Mouse (Mus musculus): ENCODE data around the gene Gbp3. TPM values are rescaled to one million over a fixed set of nuclear protein-coding genes. Genes with fewer than 3 reads are reported as not detected.
"Not testable (repeated sequence)": the region's sequence is repeated elsewhere in the genome, so short reads cannot be mapped to it uniquely, and the experiment has no call there.

Gene Gbp3
- 47.9 and 55.3 TPM in 2 replicates for total RNA-seq (2017)

DNA sequence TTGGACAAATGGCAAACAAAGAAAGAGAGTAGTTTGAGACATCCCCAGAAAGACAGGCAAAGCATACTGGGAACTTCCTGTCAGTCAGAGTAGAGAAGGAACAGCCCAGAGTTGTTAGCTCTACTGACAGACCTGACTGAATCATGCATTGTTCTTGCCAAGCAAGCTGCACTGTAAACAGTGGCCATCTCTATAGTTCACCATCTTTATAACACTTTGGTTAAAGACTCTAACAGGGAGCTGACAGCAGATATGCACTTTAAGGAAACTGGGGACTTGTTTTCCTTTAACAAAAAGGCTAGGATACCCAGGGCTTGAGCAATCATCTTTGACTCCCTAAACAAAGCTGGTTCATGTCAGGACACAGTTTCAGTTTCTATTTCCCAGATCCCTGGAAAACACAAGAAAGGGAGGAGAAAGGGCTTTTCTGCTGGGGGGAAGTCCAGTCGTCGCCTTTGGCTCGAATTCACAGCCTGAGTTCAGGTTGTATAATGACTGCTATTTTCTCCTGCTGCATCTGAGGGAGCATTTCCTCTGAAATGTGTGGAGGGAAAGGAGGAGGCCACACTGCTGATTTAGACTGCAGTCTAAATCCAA is at the start of gene Gbp3:
Gene Gbp3 (plus strand): TSS at position 395 of the 597 bp plus-strand sequence.
- 0 out of 4 replicates have a peak, but pooled peaks of 1 of the 2 experiments have one; percentile 24 for ATAC-seq (replicated peaks in 1 of 2; ENCODE audit: insufficient read depth in 1 of 2, low FRiP score in 2 of 2, low TSS enrichment in 1 of 2, low read depth in 1 of 2, poor library complexity in 2 of 2, severe bottlenecking in 2 of 2)

GRCm38 (mm10) chr3:142528116-142528515 is 31.7 kb upstream of the Gbp3 start:
- no peak for ATAC-seq (replicated peaks in 1 of 2; ENCODE audit: insufficient read depth in 1 of 2, low FRiP score in 2 of 2, low TSS enrichment in 1 of 2, low read depth in 1 of 2, poor library complexity in 2 of 2, severe bottlenecking in 2 of 2)

DNA sequence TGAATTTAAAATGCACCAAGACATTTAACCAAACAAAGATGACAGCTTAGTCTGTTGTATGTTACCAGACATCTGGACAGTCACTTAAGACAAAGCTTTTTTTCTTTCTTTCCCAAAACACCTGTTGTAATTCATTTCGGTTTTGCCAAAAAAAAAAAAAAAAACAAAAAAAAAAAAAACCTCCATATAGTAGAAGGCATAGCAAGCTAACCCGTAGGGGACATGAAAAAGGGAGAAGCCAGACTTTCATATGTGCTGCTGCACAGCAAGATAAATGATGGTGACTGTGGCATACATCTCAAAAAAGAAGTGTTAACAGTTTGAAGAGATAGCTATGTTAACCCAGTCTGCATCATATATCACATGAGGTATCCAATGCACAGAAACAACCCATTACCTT is 30.2 kb upstream of the Gbp3 start:
- ATAC-seq (replicated peaks in 1 of 2; ENCODE audit: insufficient read depth in 1 of 2, low FRiP score in 2 of 2, low TSS enrichment in 1 of 2, low read depth in 1 of 2, poor library complexity in 2 of 2, severe bottlenecking in 2 of 2), result peak in 1 of 2 experiments; percentile 27; a peak in 1 of 4 replicates

- ATAC-seq (replicated peaks in 1 of 2; ENCODE audit: insufficient read depth in 1 of 2, low FRiP score in 2 of 2, low TSS enrichment in 1 of 2, low read depth in 1 of 2, poor library complexity in 2 of 2, severe bottlenecking in 2 of 2), result peak; percentile 93 to 95
Measured at GRCm38 (mm10) chr3:142530087-142530953, 29.5 kb upstream of the Gbp3 start, which contains the start of gene Gbp7. Gene Gbp7, plus strand, starts transcription at chr3:142530342.

DNA sequence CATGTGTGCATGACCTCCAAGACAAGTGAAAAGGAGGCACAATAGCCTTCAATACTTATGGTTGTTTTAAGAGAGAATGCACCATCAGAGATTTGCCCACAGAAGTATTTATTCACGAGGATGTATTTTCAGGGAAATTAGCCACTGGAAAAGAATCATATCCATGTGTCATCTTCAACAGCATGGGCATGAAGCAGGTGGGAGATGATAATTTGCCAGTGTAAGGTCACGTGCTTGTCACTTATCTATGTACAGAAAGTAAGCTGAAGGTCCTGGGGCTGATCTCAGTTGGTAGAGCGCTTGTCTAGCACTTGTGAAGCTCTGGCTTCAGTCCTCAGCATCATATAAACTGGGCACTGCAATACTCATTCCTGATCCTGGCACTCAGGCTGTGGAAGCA is 28.2 kb upstream of the Gbp3 start:
- ATAC-seq (replicated peaks in 1 of 2; ENCODE audit: insufficient read depth in 1 of 2, low FRiP score in 2 of 2, low TSS enrichment in 1 of 2, low read depth in 1 of 2, poor library complexity in 2 of 2, severe bottlenecking in 2 of 2), result no peak

- no peak for ATAC-seq (replicated peaks in 1 of 2; ENCODE audit: insufficient read depth in 1 of 2, low FRiP score in 2 of 2, low TSS enrichment in 1 of 2, low read depth in 1 of 2, poor library complexity in 2 of 2, severe bottlenecking in 2 of 2)
Measured at GRCm38 (mm10) chr3:142533185-142533584, 26.6 kb upstream of the Gbp3 start.

GRCm38 (mm10) chr3:142535667-142536066 is 24.2 kb upstream of the Gbp3 start:
- no peak for ATAC-seq (replicated peaks in 1 of 2; ENCODE audit: insufficient read depth in 1 of 2, low FRiP score in 2 of 2, low TSS enrichment in 1 of 2, low read depth in 1 of 2, poor library complexity in 2 of 2, severe bottlenecking in 2 of 2)

DNA sequence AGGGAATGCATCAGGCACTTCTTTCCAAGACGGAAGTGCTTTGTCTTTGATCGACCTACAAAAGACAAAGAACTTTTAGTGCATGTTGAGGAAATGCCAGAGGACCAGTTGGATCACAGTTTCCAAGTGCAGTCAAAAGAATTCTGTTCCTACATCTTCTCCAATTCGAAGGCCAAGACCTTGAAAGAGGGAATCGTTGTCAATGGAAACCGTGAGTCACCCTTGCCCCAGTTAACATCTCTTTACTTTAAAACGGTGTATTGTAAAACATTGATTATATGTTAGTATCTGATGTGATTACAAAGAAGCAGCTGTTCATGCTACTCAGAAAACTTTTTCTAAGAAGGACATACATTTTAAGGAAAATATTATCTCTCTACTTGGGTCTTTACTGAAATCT is 18.4 kb upstream of the Gbp3 start:
- no peak for ATAC-seq (replicated peaks in 1 of 2; ENCODE audit: insufficient read depth in 1 of 2, low FRiP score in 2 of 2, low TSS enrichment in 1 of 2, low read depth in 1 of 2, poor library complexity in 2 of 2, severe bottlenecking in 2 of 2)

GRCm38 (mm10) chr3:142542776-142543175 is 17.1 kb upstream of the Gbp3 start:
- not testable (repeated sequence) for ATAC-seq (replicated peaks in 1 of 2; ENCODE audit: insufficient read depth in 1 of 2, low FRiP score in 2 of 2, low TSS enrichment in 1 of 2, low read depth in 1 of 2, poor library complexity in 2 of 2, severe bottlenecking in 2 of 2)

DNA sequence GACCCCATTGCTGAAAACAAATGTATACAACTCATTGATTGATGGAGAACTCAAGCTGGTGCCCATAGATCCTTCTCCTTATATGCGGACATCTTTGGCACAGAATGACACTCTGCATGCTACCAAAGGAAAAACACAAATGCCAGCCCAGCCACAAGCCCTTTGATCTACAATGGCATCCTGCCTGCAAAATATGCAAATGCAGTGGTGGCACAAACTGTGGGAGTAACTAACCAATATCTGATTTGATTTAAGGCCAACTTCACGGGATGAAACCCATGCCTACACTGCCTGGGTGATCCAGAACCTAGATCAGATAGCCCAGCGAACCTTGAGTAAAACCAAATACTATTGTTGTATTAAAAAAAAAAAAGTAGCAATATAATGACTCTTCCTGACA is 13.1 kb upstream of the Gbp3 start:
- ATAC-seq (replicated peaks in 1 of 2; ENCODE audit: insufficient read depth in 1 of 2, low FRiP score in 2 of 2, low TSS enrichment in 1 of 2, low read depth in 1 of 2, poor library complexity in 2 of 2, severe bottlenecking in 2 of 2), result no peak

- ATAC-seq (replicated peaks in 1 of 2; ENCODE audit: insufficient read depth in 1 of 2, low FRiP score in 2 of 2, low TSS enrichment in 1 of 2, low read depth in 1 of 2, poor library complexity in 2 of 2, severe bottlenecking in 2 of 2), result no peak
Measured at GRCm38 (mm10) chr3:142550052-142550676, 9.7 kb upstream of the Gbp3 start.

DNA sequence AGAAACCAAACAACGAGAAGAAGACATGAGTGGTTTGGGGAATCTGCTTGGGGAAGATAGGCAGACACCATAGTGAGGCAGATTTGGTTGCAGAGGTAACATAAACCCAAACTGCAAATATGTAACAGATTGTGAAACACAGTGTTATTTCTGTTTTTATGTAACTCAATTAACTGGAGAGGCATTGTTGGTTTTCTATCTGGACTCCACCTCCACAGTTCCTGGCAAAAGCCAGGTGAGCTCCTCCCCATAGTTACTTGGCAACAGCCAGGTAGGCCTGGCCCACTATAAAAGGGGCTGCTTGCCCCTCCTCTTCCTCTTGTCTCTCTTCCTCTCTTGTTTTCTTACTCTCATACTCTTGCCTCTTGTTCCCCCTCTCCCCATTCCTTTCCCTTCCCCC is 5.2 kb upstream of the Gbp3 start:
- ATAC-seq (replicated peaks in 1 of 2; ENCODE audit: insufficient read depth in 1 of 2, low FRiP score in 2 of 2, low TSS enrichment in 1 of 2, low read depth in 1 of 2, poor library complexity in 2 of 2, severe bottlenecking in 2 of 2), result no peak

DNA sequence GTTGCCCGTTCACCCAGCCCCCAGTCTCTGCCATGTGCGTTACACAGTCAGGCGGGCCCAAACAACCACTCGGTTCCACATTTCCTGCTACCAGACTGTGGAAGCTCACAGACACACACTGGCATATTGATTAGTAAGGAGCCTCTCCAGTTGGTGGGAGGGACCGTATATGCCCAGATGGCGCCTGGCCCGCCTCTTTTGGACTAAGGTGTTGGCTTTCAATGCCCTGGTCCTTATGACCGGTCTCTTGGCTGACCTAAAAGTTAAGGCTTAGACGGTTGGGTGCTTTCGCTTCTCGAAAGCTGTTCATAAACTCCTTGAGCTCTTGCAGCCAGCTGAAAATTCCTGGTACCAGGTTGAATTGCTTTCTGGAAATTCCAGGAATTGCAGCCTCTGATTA is 4.2 kb upstream of the Gbp3 start:
- ATAC-seq (replicated peaks in 1 of 2; ENCODE audit: insufficient read depth in 1 of 2, low FRiP score in 2 of 2, low TSS enrichment in 1 of 2, low read depth in 1 of 2, poor library complexity in 2 of 2, severe bottlenecking in 2 of 2), result no peak

DNA sequence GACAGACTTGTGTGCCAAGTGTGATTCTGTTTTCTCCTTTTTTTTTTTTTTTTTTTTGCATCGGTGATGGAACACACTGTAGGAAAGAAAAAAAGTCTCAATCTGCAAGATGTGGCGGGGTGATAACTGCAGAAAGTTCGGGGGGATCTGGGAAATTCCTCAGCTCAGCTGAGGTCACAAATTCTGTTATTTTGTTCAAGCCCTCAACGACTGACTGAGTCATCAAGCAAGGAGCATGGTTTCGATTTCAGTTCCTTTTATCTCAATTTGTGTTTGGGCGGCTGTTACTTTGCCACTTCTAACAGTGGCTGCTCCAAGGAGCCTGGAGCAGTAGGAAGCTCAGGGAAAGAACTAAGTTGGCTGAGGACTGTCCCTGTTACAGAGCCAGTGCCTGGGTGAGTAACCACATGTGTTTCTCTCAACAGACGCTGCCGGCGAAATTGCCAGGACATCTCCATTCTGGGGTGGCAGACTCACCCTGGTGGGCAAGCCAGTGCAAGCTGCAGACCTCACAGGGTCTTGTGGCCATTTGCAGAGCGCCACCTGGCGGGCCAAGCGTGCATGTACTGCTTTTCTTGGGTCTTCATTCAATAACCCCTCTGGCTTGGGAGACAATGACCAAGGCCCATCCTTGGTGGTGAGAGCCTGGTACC is 596 bp downstream of the Gbp3 start:
- ATAC-seq (replicated peaks in 1 of 2; ENCODE audit: insufficient read depth in 1 of 2, low FRiP score in 2 of 2, low TSS enrichment in 1 of 2, low read depth in 1 of 2, poor library complexity in 2 of 2, severe bottlenecking in 2 of 2), result peak; percentile 97 to 99

GRCm38 (mm10) chr3:142561045-142561646 is 1.3 kb downstream of the Gbp3 start:
- ATAC-seq (replicated peaks in 1 of 2; ENCODE audit: insufficient read depth in 1 of 2, low FRiP score in 2 of 2, low TSS enrichment in 1 of 2, low read depth in 1 of 2, poor library complexity in 2 of 2, severe bottlenecking in 2 of 2), result no peak

DNA sequence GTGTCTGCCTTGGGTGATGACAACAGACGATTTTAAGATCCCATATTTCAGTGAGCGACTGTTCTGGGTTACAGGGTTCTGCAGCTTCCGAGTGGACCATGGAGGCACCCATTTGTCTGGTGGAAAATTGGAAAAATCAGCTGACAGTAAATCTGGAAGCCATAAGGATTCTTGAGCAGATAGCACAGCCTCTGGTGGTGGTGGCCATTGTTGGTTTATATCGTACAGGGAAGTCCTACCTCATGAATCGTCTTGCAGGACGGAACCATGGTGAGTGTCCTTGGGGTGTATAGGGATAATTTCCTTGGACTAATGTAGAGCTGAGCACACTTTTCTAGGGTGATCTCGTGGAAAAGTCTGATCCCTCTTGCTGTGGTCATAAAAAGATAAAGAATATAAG is 1.8 kb downstream of the Gbp3 start:
- ATAC-seq (replicated peaks in 1 of 2; ENCODE audit: insufficient read depth in 1 of 2, low FRiP score in 2 of 2, low TSS enrichment in 1 of 2, low read depth in 1 of 2, poor library complexity in 2 of 2, severe bottlenecking in 2 of 2), result no peak

DNA sequence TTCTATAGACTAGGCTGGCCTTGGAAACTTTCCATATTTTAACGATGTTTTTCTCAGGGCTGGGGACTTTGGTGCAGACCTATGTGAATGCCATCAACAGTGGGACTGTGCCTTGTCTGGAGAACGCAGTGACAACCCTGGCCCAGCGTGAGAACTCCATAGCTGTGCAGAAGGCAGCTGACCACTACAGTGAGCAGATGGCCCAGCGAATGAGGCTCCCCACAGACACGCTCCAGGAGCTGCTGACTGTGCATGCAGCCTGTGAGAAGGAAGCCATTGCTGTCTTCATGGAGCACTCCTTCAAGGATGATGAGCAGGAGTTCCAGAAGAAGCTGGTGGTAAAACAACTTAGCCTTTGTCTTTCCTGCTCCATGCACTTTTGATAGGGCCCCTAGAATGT is 7.7 kb downstream of the Gbp3 start:
- ATAC-seq (replicated peaks in 1 of 2; ENCODE audit: insufficient read depth in 1 of 2, low FRiP score in 2 of 2, low TSS enrichment in 1 of 2, low read depth in 1 of 2, poor library complexity in 2 of 2, severe bottlenecking in 2 of 2), result not testable (repeated sequence)
